ENCODE assay signal across 8 mouse cellular contexts in genomic region chr15:81062616-81063015, GRCm38 (mm10).
A peak's percentile ranks its signal among the peaks of the same experiment; 100 is the strongest.
DNase-seq lines count a peak whose midpoint lies in the region; ATAC-seq lines count a peak whose summit lies in the region.

No protein-coding gene starts in this region.

- H3K36me3 ChIP-seq in hindbrain, embryonic 10.5 days = 0 out of 2 replicates have a peak, but pooled peaks cover 3% of the 10 kb centered on the region
- no peaks in the 10 kb centered on the region for H3K36me3 ChIP-seq in hindbrain, embryonic 16.5 days (ENCODE audit: control insufficient read depth, insufficient read depth, low read length)

- WGBS in hindbrain, embryonic 10.5 days = 64% methylated on average over 8 of the region's 8 CpGs
- WGBS in hindbrain, embryonic 16.5 days = 46% methylated on average over 8 of the region's 8 CpGs

- ATAC-seq in hindbrain, embryonic 16.5 days = no peak
- ATAC-seq in megakaryocyte, adult 5-6 weeks (ENCODE audit: poor library complexity, severe bottlenecking) = no peak

- no peak overlapping the region for H3K4me3 ChIP-seq in hindbrain, embryonic 10.5 days
- no peak overlapping the region for H3K4me3 ChIP-seq in hindbrain, embryonic 16.5 days (ENCODE audit: low read length)

- no peaks in the 10 kb centered on the region for H3K27me3 ChIP-seq in hindbrain, embryonic 10.5 days (ENCODE audit: insufficient read depth, poor library complexity, severe bottlenecking)
- no peaks in the 10 kb centered on the region for H3K27me3 ChIP-seq in hindbrain, embryonic 16.5 days (replicated peaks; ENCODE audit: control insufficient read depth, insufficient read depth, low read length)

- peak overlapping the region; percentile 56; the same call in 1 of the 2 replicates for H3K27ac ChIP-seq in hindbrain, embryonic 10.5 days
- no peak overlapping the region for H3K27ac ChIP-seq in hindbrain, embryonic 16.5 days (ENCODE audit: low read depth, low read length)

- H3K9me3 ChIP-seq in hindbrain, embryonic 10.5 days = no peaks in the 10 kb centered on the region
- H3K9me3 ChIP-seq in hindbrain, embryonic 16.5 days (ENCODE audit: control insufficient read depth, low read length) = no peaks in the 10 kb centered on the region

- H3K4me2 ChIP-seq in hindbrain, embryonic 16.5 days (ENCODE audit: low read length) = no peak overlapping the region

- DNase-seq in hindbrain, embryonic 10.5 days (ENCODE audit: low spot score) = no peak
- peak; percentile 75 for DNase-seq in cerebellum, adult 9-11 months
- DNase-seq in kidney, adult 18-20 months = peak; percentile 32
- DNase-seq in neural tube, embryonic 10.5 days (ENCODE audit: extremely low spot score, low spot score) = peak; percentile 37
- no peak for DNase-seq in urinary bladder, postnatal 14 days (ENCODE audit: low spot score)
- no peak for DNase-seq in left cerebral cortex, adult 11 months (ENCODE audit: low spot score)

- no peak overlapping the region for H3K9ac ChIP-seq in hindbrain, embryonic 16.5 days (ENCODE audit: low read depth, low read length)

- H3K4me1 ChIP-seq in hindbrain, embryonic 10.5 days (replicated peaks) = peaks cover 18% of the 10 kb centered on the region
- peaks cover 9% of the 10 kb centered on the region for H3K4me1 ChIP-seq in hindbrain, embryonic 16.5 days (ENCODE audit: control insufficient read depth, insufficient read depth, low read depth, low read length)

Comparison
In these comparisons a context has a peak if more than half of its experiments do, and no peak if none do; other contexts are left out.
1. DNase-seq: peak in cerebellum, adult 9-11 months (single experiment), kidney, adult 18-20 months (single experiment) and neural tube, embryonic 10.5 days (single experiment); none in hindbrain, embryonic 10.5 days (single experiment), urinary bladder, postnatal 14 days (single experiment) and left cerebral cortex, adult 11 months (single experiment).